Mouse (Mus musculus): ENCODE data around the gene Cyth1.

DNA sequence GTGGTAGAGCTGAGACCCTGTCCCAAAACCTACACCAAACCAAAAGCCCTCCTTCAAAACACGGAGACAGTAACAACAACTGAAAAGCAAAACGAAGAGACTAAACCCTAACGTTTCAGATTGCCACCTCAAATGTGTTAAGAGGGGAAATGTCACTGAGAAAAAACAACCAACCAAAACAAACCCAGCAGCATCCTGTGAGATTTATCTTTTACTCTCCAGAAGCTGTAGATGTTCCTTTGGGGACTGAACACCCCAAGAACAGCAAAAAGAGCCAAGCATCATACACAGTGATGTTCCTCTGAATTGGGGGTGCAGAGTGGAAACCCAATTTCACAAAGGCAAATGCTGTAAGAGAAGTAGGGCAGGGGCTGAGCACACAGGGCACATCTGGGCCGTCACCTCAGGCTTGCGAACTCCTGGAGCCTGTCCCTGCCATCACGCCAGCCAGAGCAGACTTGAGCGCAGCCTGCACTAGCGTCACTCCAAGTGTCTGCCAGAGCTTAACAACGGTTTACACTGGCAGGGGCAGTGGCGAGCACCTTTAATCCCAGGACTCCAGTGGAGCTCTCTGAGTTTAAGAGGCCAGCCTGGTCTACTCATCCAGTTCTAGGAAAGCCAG is 17.8 kb upstream of the Cyth1 start:
- TF ChIP-seq FLI1 (IDR thresholded peaks at IDR 0.05; ENCODE audit: low read length) (no peak), GATA1 (IDR thresholded peaks at IDR 0.05; ENCODE audit: borderline replicate concordance, low read length) (no peak)
